Mouse (Mus musculus) forebrain, embryonic 14.5 days (tissue): ENCODE measurements at regions not wholly inside any gene's neighbourhood (a gene's known extent, or its start where the extent isn't known, plus 50 kb on each side); places are given as distances from the start of the nearest gene placed in this dataset.

ENCODE experiments used
- ATAC-seq: fragments of 200-750 bp; cut with Nextera tagmentation; 2 replicates; pipeline ENCODE4 v1.8.0; 2017; ENCODE audit warnings: mild to moderate bottlenecking, moderate library complexity
- DNase-seq: peaks from one replicate; pipeline ENCODE4 v3.0.0-alpha.2; 2015; ENCODE audit warnings: low spot score
- H3K27ac ChIP-seq: fragments of 300-500 bp; sonication (generic); 2 replicates; pipeline ENCODE4 v1.5.1; 2014; ENCODE audit warnings: low read depth, mild to moderate bottlenecking, control low read depth, low read length, moderate library complexity
- H3K27me3 ChIP-seq: fragments of 300-500 bp; sonication (generic); replicated peaks from 2 replicates; pipeline ENCODE4 v1.6.1; 2014; ENCODE audit warnings: low read length, control low read depth, mixed read lengths; ENCODE audit not compliant: control insufficient read depth, insufficient read depth
- H3K36me3 ChIP-seq: fragments of 300-500 bp; sonication (generic); 2 replicates; pipeline ENCODE4 v1.6.1; 2014; ENCODE audit warnings: low read length, control low read depth; ENCODE audit not compliant: control insufficient read depth, insufficient read depth
- H3K4me1 ChIP-seq: fragments of 300-500 bp; sonication (generic); 2 replicates; pipeline ENCODE4 v1.6.1; 2014; ENCODE audit warnings: antibody characterized with exemption, low read length, control low read depth; ENCODE audit not compliant: control insufficient read depth, insufficient read depth
- H3K4me2 ChIP-seq: fragments of 300-500 bp; sonication (generic); 2 replicates; pipeline ENCODE4 v1.6.1; 2014; ENCODE audit warnings: mild to moderate bottlenecking, control low read depth, low read length
- H3K4me3 ChIP-seq: fragments of 300-500 bp; sonication (generic); 2 replicates; pipeline ENCODE4 v1.5.1; 2014; ENCODE audit warnings: low read depth, low read length, control low read depth
- H3K9ac ChIP-seq: fragments of 300-500 bp; sonication (generic); 2 replicates; pipeline ENCODE4 v1.6.1; 2014; ENCODE audit warnings: mild to moderate bottlenecking, low read length, control low read depth, moderate library complexity
- H3K9me3 ChIP-seq: fragments of 300-500 bp; sonication (generic); replicated peaks from 2 replicates; pipeline ENCODE4 v1.6.1; 2016; ENCODE audit warnings: low read length, control low read depth, mixed read lengths; ENCODE audit not compliant: control insufficient read depth
- WGBS: fragments of 180-500 bp; shearing (Covaris S2); extraction: QIAGEN DNeasy Blood & Tissue Kit; methylation state at CpG from one replicate; pipeline ENCODE4 v1.1.7; 2014; 5-methylcytosine and 5-hydroxymethylcytosine counted together

DNA sequence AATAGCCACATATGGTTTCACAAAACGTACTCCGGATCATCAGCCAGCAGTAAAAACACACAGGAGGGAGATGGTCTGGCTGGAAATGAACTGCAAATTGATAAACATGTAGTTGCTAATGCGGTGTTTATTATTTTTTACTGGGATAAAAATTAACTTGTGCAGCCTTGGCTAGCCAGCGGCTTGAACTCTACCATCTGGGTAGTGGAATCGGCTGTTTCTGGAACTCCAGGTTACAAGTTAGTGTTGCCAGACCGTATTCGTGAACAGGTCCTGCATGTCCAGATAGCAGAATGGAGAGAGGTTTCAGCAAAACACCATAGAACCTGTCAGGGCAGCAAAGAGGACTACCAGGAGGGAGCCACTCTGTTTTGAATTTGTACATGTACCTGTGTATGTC is 107.4 kb downstream of the Tomm20 start:
- Histone ChIP-seq H3K4me1 (peaks cover 24% of the 10 kb centered on the region), H3K4me2 (no peak overlapping the region), H3K9me3 (no peaks in the 10 kb centered on the region), H3K27ac (0 out of 2 replicates have a peak overlapping the region, but pooled peaks have one; percentile 75), H3K36me3 (no peaks in the 10 kb centered on the region), H3K27me3 (no peaks in the 10 kb centered on the region), H3K9ac (no peak overlapping the region), H3K4me3 (no peak overlapping the region)
- no peak for DNase-seq
- ATAC-seq = no peak
- 85% methylated on average over 7 of the region's 7 CpGs for WGBS

DNA sequence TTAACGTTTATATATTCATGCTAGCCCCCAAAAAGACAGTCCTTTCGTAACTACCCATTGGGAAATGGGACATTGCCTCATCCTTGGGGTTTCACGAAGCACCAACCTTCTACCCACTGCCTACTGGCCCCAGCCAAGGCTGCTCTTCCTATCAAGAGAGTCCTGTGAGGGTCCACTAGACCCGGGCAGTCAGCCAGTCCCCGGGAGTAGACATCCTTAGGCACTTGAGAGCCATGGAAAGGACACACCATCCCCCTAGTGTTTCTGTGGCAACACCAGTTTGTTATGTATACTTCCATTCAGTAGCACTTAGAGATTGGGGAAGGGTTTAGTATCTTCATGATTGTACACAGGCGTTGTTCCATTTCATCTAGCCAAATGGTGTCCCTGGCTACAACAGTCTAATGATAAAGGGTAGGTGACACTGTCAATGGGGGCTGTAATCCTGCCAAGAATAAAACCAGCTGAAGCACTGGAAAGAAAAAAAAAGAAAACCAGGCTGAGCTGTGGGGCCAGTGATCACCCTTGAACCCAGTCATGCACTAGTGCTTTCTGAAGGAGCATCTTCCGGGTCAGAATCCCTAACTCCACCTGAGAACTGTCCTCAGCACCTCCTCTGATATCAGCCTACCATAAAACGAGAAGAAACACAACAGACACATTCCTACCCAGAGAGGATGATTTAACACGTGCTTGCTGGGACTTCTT is 108.2 kb downstream of the Tomm20 start:
- WGBS = 83% methylated on average over 9 of the region's 9 CpGs

DNA sequence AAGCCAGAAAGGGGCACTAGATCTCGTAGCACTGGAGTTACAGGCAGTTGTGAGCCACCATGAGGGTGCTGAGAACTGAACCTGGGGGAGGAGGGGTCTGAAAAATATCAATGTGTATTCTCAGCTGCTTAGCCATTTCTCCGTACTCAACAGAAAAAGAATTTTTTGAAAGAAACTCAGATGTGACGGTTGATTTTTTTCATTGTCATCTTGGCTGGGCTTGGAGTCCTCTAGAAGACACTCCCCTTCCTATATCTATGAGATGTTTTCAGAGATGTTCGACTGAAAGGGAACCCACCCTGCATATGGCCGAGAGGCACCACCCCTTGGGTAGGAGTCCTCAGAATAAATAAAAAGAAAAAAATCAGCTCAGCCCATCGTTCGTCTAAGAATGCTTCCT is 110.1 kb downstream of the Tomm20 start:
- 89% methylated on average over 7 of the region's 7 CpGs for WGBS
- no peak for ATAC-seq
- Histone ChIP-seq H3K27ac (no peak overlapping the region), H3K36me3 (no peaks in the 10 kb centered on the region), H3K4me3 (no peak overlapping the region), H3K27me3 (no peaks in the 10 kb centered on the region), H3K4me2 (no peak overlapping the region), H3K9me3 (no peaks in the 10 kb centered on the region), H3K4me1 (peaks cover 24% of the 10 kb centered on the region), H3K9ac (no peak overlapping the region)
- DNase-seq = no peak

More for the DNA sequence above, 108.2 kb downstream of the Tomm20 start:
- ATAC-seq (no peak), DNase-seq (no peak)
- no peaks in the 10 kb centered on the region for H3K27me3 ChIP-seq
- H3K4me1 ChIP-seq = peaks cover 24% of the 10 kb centered on the region
- H3K27ac ChIP-seq = 0 out of 2 replicates have a peak overlapping the region, but pooled peaks have one; percentile 75
- H3K4me2 ChIP-seq = no peak overlapping the region
- no peak overlapping the region for H3K4me3 ChIP-seq
- H3K36me3 ChIP-seq = no peaks in the 10 kb centered on the region
- no peak overlapping the region for H3K9ac ChIP-seq
- H3K9me3 ChIP-seq = no peaks in the 10 kb centered on the region

DNA sequence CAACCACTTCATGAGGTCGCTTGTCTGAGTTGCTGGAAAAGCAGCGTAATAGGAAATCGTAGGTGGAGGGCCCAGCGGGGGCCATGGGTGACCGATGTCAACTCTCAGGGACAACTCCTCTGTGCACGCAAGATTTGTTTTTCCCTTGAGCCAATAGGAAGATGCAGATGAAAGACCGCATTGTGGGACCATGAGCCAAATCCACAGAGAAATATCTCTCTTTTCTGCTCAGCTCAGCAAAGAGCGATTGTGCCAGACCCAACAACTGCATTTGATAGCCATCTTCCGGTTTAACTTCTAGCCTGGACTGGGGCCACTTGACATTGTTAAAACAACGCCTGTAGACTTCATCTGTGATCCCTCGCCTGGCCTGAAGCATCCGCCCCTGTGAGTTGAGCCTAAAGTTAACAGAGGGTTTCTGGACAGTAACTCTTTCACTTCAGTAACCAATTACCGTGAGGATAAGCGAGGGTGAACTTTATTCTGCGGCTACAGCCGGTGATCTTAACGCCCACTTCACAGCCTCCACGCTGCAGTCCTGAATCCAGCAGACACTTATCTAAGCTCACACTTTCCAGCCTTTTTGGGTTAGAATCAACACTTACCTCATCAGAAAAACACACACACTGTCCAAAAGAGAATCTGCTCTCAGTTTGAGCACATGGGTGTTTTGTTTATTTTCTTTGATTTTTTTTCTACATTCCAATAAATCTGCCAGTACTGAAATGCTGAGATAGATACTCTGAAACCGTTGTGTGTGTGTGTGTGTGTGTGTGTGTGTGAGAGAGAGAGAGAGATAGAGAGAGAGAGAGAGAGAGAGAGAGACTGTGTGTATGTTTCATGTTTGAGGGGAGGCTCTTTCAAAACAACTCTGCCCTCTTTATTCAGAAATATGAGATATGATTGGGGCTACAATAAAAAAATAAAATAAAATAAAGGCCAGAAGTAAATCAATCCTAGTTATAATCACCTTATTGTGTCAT is 111.9 kb downstream of the Tomm20 start:
- no peak for DNase-seq
- no peak overlapping the region for H3K4me3 ChIP-seq
- no peak overlapping the region for H3K9ac ChIP-seq
- peaks cover 12% of the 10 kb centered on the region for H3K4me1 ChIP-seq
- ATAC-seq = no peak
- H3K27me3 ChIP-seq = no peaks in the 10 kb centered on the region
- H3K27ac ChIP-seq = peak overlapping the region; percentile 10; the same call in 1 of the 2 replicates
- no peaks in the 10 kb centered on the region for H3K9me3 ChIP-seq
- 64% methylated on average over 19 of the region's 19 CpGs for whole genome bisulfite sequencing
- no peaks in the 10 kb centered on the region for H3K36me3 ChIP-seq
- no peak overlapping the region for H3K4me2 ChIP-seq

DNA sequence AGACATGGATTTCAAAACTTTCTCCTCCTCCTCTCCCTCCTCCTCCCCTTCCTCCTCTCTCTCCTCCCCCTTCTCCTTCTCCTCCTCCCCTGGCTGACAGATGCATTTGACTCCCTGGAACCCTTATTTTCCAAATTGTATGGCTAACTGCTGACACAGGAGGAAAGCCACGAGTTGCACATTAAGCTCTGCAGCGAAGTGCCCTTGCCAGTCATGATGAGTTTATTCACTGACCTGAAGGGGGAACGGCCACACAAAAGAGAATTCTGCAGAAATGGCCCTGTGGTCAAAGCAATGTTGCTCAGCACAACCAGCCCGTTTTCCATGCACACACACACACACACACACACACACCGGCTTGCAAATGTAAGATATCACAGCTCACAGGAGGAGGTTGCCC is 112.6 kb downstream of the Tomm20 start:
- H3K36me3 ChIP-seq = no peaks in the 10 kb centered on the region
- no peak overlapping the region; the same call in 1 of the 2 replicates for H3K27ac ChIP-seq
- H3K9me3 ChIP-seq = no peaks in the 10 kb centered on the region
- peaks cover 6% of the 10 kb centered on the region; the same call in 1 of the 2 replicates for H3K4me1 ChIP-seq
- H3K9ac ChIP-seq = no peak overlapping the region
- no peaks in the 10 kb centered on the region for H3K27me3 ChIP-seq
- ATAC-seq = no peak
- H3K4me2 ChIP-seq = no peak overlapping the region
- WGBS = 34% methylated on average over 5 of the region's 5 CpGs
- H3K4me3 ChIP-seq = no peak overlapping the region
- DNase-seq = no peak

DNA sequence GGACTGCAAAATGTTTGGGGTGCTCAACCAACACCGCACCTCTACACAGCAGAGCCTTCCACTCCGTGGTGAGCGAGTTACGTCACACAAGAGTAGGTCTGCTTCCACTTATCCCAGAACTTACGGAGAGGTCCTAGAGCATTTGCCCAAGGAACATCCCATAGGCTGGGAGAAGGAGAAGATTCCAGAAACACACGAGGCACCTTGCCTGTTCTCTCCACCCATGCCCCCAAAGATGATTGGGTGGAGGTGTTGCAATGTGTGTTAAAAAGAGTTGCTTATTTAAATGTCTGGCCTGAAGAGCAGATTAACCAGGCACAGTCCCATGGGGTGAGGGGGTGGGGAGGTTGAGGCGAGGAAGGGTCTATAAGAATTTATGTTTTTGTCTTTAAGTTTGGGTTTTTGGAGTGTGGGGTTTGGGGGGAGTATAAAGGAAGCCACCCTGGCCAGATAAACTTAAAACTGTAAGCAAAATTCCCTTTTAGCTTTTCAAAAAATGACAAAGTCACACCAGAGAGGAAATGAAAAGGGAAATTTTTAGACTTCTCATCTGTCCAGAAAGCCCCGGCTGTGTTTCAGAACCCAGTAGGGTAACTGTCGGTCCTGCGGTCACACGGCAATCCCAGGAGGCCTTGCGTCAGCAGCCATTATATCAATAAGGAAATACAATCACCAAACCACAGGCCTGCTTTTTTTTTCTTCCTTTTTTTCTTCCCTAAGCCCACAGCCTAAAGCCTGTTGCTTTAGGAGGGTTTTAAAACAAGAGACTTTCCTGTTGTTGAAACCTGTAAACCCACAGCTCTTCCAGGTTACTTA is 113.3 kb downstream of the Tomm20 start:
- Histone ChIP-seq H3K4me1 (peaks cover 3% of the 10 kb centered on the region), H3K4me3 (no peak overlapping the region), H3K27me3 (no peaks in the 10 kb centered on the region), H3K27ac (no peak overlapping the region), H3K9ac (no peak overlapping the region), H3K4me2 (no peak overlapping the region), H3K36me3 (no peaks in the 10 kb centered on the region), H3K9me3 (no peaks in the 10 kb centered on the region)
- WGBS = 84% methylated on average over 12 of the region's 12 CpGs
- no peak for DNase-seq
- no peak for ATAC-seq

DNA sequence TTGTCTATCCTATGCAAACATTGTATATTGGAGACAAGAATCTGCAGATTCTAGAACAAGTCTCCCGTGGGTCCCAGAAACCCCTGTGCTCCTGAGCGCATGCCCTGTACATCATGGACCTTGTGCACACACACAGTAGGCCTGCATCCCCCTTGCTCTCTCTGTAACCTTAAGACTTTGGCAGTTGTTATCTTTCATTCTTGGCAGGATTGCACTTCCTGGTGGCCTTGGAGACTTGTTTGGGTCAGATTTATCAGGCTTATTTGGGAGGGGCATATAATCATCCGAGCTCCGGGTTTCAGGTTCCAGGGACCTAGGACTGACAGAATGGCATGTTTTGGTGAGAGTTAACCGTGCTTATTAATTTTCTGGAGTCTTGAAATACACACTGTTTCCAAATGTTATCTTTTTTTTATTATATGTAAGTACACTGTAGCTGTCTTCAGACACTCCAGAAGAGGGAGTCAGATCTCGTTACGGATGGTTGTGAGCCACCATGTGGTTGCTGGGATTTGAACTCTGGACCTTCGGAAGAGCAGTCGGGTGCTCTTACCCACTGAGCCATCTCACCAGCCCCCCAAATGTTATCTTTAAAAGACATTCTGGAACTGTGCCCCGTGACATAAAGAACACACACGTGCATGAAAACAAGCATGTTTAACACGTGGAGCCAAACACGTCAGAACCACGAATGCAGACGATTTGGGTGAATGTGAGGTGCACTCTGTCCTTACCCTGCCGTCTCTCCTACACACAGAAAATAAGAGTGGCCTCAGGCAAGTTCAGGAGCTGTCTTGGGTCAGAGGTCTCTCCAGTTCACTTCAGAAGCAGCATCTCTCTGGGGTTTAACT is 114.1 kb downstream of the Tomm20 start:
- Histone ChIP-seq H3K4me3 (no peak overlapping the region), H3K36me3 (no peaks in the 10 kb centered on the region), H3K9me3 (no peaks in the 10 kb centered on the region), H3K4me1 (peaks cover 10% of the 10 kb centered on the region), H3K4me2 (no peak overlapping the region), H3K9ac (no peak overlapping the region), H3K27ac (no peak overlapping the region), H3K27me3 (no peaks in the 10 kb centered on the region)
- DNase-seq = no peak
- ATAC-seq = no peak
- WGBS = 92% methylated on average over 16 of the region's 16 CpGs

DNA sequence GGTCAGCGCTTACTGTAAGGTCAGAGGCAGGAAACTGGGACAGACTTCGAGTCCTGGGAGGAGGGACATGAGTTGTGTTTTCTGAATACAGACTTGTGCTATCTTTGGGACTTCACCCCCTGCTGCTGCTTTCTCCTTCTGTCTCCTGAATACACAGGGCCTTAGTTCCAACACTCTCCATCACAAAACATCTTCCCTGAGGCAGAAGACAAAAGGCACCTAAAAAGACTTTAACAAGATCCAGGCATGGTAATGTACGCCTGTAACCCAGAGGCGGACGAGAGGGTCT is 115.5 kb downstream of the Tomm20 start:
- H3K9me3 ChIP-seq = no peaks in the 10 kb centered on the region
- no peaks in the 10 kb centered on the region for H3K36me3 ChIP-seq
- ATAC-seq (no peak), DNase-seq (no peak)
- peaks cover 20% of the 10 kb centered on the region for H3K4me1 ChIP-seq
- WGBS = 61% methylated on average over 5 of the region's 5 CpGs
- no peak overlapping the region for H3K9ac ChIP-seq
- H3K4me3 ChIP-seq = no peak overlapping the region
- H3K4me2 ChIP-seq = no peak overlapping the region
- no peaks in the 10 kb centered on the region for H3K27me3 ChIP-seq
- no peak overlapping the region for H3K27ac ChIP-seq
